Mouse (Mus musculus): ENCODE results near the gene Lrrc61.

- TF ChIP-seq GATA1 (IDR thresholded peaks at IDR 0.05; ENCODE audit: borderline replicate concordance, low read length) (no peak), FLI1 (IDR thresholded peaks at IDR 0.05; ENCODE audit: low read length) (no peak)
These were observed 23.7 kb upstream of the Lrrc61 start for GRCm38 (mm10) chr6:48530862-48531261.
